Mouse (Mus musculus): ENCODE data around the gene Ppfia4. TPM values are rescaled to one million over a fixed set of nuclear protein-coding genes. Genes with fewer than 3 reads are reported as not detected.

The Ppfia4 gene
- polyA plus RNA-seq (2014; fragmentation: Illumina TruSeq; extraction: RNeasy Lipid Tissue Mini Kit (QIAGEN cat#74804); ENCODE audit: low read depth, low replicate concordance): 0.79 TPM

GRCm38 (mm10) chr1:134332770-134333271 lies at the start of gene Ppfia4:
Gene Ppfia4 (minus strand): TSS chr1:134332928.

GRCm38 (mm10) chr1:134361857-134362212 lies 29.1 kb upstream of the Ppfia4 start, which contains the start of gene Tmem183a:
Gene Tmem183a (minus strand): TSS chr1:134361979.

GRCm38 (mm10) chr1:134289598-134290099 lies 43.1 kb downstream of the Ppfia4 start, which contains the start of gene Myog:
Gene Myog (plus strand): TSS chr1:134289989.

Other genes with a start within 250 kb of the Ppfia4 start
- gene Chit1, start 221.7 kb downstream of the Ppfia4 start, polyA plus RNA-seq (2014; fragmentation: Illumina TruSeq; extraction: RNeasy Lipid Tissue Mini Kit (QIAGEN cat#74804); ENCODE audit: low read depth, low replicate concordance): not detected
- not detected for gene Chil1, start 150.8 kb downstream of the Ppfia4 start, polyA plus RNA-seq (2014; fragmentation: Illumina TruSeq; extraction: RNeasy Lipid Tissue Mini Kit (QIAGEN cat#74804); ENCODE audit: low read depth, low replicate concordance)
- gene Mybph, start 139.5 kb downstream of the Ppfia4 start, polyA plus RNA-seq (2014; fragmentation: Illumina TruSeq; extraction: RNeasy Lipid Tissue Mini Kit (QIAGEN cat#74804); ENCODE audit: low read depth, low replicate concordance): not detected
- 0.88 TPM for gene Adora1, start 97.5 kb downstream of the Ppfia4 start, polyA plus RNA-seq (2014; fragmentation: Illumina TruSeq; extraction: RNeasy Lipid Tissue Mini Kit (QIAGEN cat#74804); ENCODE audit: low read depth, low replicate concordance)
- not detected for gene Myog, start 42.9 kb downstream of the Ppfia4 start, polyA plus RNA-seq (2014; fragmentation: Illumina TruSeq; extraction: RNeasy Lipid Tissue Mini Kit (QIAGEN cat#74804); ENCODE audit: low read depth, low replicate concordance)
- gene Tmem183a, start 29.1 kb upstream of the Ppfia4 start, polyA plus RNA-seq (2014; fragmentation: Illumina TruSeq; extraction: RNeasy Lipid Tissue Mini Kit (QIAGEN cat#74804); ENCODE audit: low read depth, low replicate concordance): 184 TPM
- gene 4933406M09Rik, start 53.0 kb upstream of the Ppfia4 start, polyA plus RNA-seq (2014; fragmentation: Illumina TruSeq; extraction: RNeasy Lipid Tissue Mini Kit (QIAGEN cat#74804); ENCODE audit: low read depth, low replicate concordance): not detected
- gene Cyb5r1, start 72.6 kb upstream of the Ppfia4 start, polyA plus RNA-seq (2014; fragmentation: Illumina TruSeq; extraction: RNeasy Lipid Tissue Mini Kit (QIAGEN cat#74804); ENCODE audit: low read depth, low replicate concordance): 8.3 TPM
- 74.6 TPM for gene Adipor1, start 82.5 kb upstream of the Ppfia4 start, polyA plus RNA-seq (2014; fragmentation: Illumina TruSeq; extraction: RNeasy Lipid Tissue Mini Kit (QIAGEN cat#74804); ENCODE audit: low read depth, low replicate concordance)
- gene Klhl12, start 122.6 kb upstream of the Ppfia4 start, polyA plus RNA-seq (2014; fragmentation: Illumina TruSeq; extraction: RNeasy Lipid Tissue Mini Kit (QIAGEN cat#74804); ENCODE audit: low read depth, low replicate concordance): 25.7 TPM
- 37.3 TPM for gene Rabif, start 161.7 kb upstream of the Ppfia4 start, polyA plus RNA-seq (2014; fragmentation: Illumina TruSeq; extraction: RNeasy Lipid Tissue Mini Kit (QIAGEN cat#74804); ENCODE audit: low read depth, low replicate concordance)
- not detected for gene Mgat4e, start 216.8 kb upstream of the Ppfia4 start, polyA plus RNA-seq (2014; fragmentation: Illumina TruSeq; extraction: RNeasy Lipid Tissue Mini Kit (QIAGEN cat#74804); ENCODE audit: low read depth, low replicate concordance)
- 20.2 TPM for gene Kdm5b, start 227.2 kb upstream of the Ppfia4 start, polyA plus RNA-seq (2014; fragmentation: Illumina TruSeq; extraction: RNeasy Lipid Tissue Mini Kit (QIAGEN cat#74804); ENCODE audit: low read depth, low replicate concordance)